Mouse (Mus musculus): Measurements from ENCODE around the gene Tbc1d2b.

Gene Tbc1d2b

GRCm38 (mm10) chr9:90272346-90272745, 1.7 kb upstream of the Tbc1d2b start:
- H3K36me3 ChIP-seq (ENCODE audit: control insufficient read depth, insufficient read depth, low read length, poor library complexity, severe bottlenecking), result no peaks in the 10 kb centered on the region
- DNase-seq (ENCODE audit: low read depth, low spot score), result no peak
- H3K27me3 ChIP-seq (ENCODE audit: control insufficient read depth, insufficient read depth, low read length, poor library complexity, severe bottlenecking), result no peaks in the 10 kb centered on the region

- Histone ChIP-seq H3K36me3 (ENCODE audit: control insufficient read depth, insufficient read depth, low read length, poor library complexity, severe bottlenecking) (no peaks in the 10 kb centered on the region), H3K27me3 (ENCODE audit: control insufficient read depth, insufficient read depth, low read length, poor library complexity, severe bottlenecking) (no peaks in the 10 kb centered on the region)
- no peak for DNase-seq (ENCODE audit: low read depth, low spot score)
Measured at GRCm38 (mm10) chr9:90271541-90272090, 1.0 kb upstream of the Tbc1d2b start.

- no peak for DNase-seq (ENCODE audit: low read depth, low spot score)
- H3K27me3 ChIP-seq (ENCODE audit: control insufficient read depth, insufficient read depth, low read length, poor library complexity, severe bottlenecking), result no peaks in the 10 kb centered on the region
- H3K36me3 ChIP-seq (ENCODE audit: control insufficient read depth, insufficient read depth, low read length, poor library complexity, severe bottlenecking), result no peaks in the 10 kb centered on the region
Measured at GRCm38 (mm10) chr9:90270944-90271295, 316 bp upstream of the Tbc1d2b start.

DNA sequence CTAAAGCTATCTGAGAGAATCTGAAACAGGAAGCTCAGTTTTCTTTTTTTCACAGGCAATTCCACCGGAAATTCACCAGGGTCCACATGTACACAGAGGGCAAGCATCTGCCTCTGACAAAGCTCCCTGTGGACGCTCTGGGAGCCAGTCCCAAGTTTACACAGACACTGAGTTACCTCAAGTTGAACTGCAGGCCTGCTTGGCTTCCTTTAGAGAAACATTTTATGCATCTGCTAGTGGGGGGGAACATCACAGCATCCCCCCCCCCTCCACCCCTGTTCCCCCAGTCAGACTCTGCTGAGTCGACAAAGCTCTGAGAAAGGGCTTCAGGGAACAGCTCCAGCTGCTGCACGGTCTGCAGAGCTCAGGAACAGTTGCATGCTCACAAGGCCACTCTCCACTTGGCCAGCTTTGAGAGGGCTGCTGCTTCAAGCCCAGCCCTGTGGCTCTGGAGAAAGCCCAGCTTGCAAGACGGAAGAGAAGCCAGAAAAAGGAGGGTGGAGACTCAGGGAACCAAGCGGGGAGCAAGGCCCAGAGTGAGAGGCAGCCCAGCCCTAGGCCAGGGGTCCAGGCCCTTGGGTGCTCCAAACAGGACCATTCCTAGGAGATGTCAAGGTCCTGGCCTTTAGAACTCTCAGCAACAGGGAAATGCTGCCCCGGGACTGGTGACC, 1.5 kb downstream of the Tbc1d2b start:
- no peak for DNase-seq (ENCODE audit: low read depth, low spot score)
- H3K27me3 ChIP-seq (ENCODE audit: control insufficient read depth, insufficient read depth, low read length, poor library complexity, severe bottlenecking), result no peaks in the 10 kb centered on the region

GRCm38 (mm10) chr9:90266926-90267325, 3.7 kb downstream of the Tbc1d2b start:
- DNase-seq (ENCODE audit: low read depth, low spot score), result no peak
- Histone ChIP-seq H3K27me3 (ENCODE audit: control insufficient read depth, insufficient read depth, low read length, poor library complexity, severe bottlenecking) (no peaks in the 10 kb centered on the region), H3K36me3 (ENCODE audit: control insufficient read depth, insufficient read depth, low read length, poor library complexity, severe bottlenecking) (no peaks in the 10 kb centered on the region)

More for the DNA sequence above, 1.5 kb downstream of the Tbc1d2b start:
- no peaks in the 10 kb centered on the region for H3K36me3 ChIP-seq (ENCODE audit: control insufficient read depth, insufficient read depth, low read length, poor library complexity, severe bottlenecking)

- no peaks in the 10 kb centered on the region for H3K36me3 ChIP-seq (ENCODE audit: control insufficient read depth, insufficient read depth, low read length, poor library complexity, severe bottlenecking)
- H3K27me3 ChIP-seq (ENCODE audit: control insufficient read depth, insufficient read depth, low read length, poor library complexity, severe bottlenecking), result no peaks in the 10 kb centered on the region
- no peak for DNase-seq (ENCODE audit: low read depth, low spot score)
Measured at GRCm38 (mm10) chr9:90266059-90266458, 4.5 kb downstream of the Tbc1d2b start.

- DNase-seq (ENCODE audit: low read depth, low spot score), result no peak
- no peaks in the 10 kb centered on the region for H3K36me3 ChIP-seq (ENCODE audit: control insufficient read depth, insufficient read depth, low read length, poor library complexity, severe bottlenecking)
- no peaks in the 10 kb centered on the region for H3K27me3 ChIP-seq (ENCODE audit: control insufficient read depth, insufficient read depth, low read length, poor library complexity, severe bottlenecking)
Measured at GRCm38 (mm10) chr9:90265322-90266039, 5.1 kb downstream of the Tbc1d2b start.

GRCm38 (mm10) chr9:90263340-90263679, 7.3 kb downstream of the Tbc1d2b start:
- DNase-seq (ENCODE audit: low read depth, low spot score), result no peak
- Histone ChIP-seq H3K27me3 (ENCODE audit: control insufficient read depth, insufficient read depth, low read length, poor library complexity, severe bottlenecking) (no peaks in the 10 kb centered on the region), H3K36me3 (ENCODE audit: control insufficient read depth, insufficient read depth, low read length, poor library complexity, severe bottlenecking) (no peaks in the 10 kb centered on the region)

DNA sequence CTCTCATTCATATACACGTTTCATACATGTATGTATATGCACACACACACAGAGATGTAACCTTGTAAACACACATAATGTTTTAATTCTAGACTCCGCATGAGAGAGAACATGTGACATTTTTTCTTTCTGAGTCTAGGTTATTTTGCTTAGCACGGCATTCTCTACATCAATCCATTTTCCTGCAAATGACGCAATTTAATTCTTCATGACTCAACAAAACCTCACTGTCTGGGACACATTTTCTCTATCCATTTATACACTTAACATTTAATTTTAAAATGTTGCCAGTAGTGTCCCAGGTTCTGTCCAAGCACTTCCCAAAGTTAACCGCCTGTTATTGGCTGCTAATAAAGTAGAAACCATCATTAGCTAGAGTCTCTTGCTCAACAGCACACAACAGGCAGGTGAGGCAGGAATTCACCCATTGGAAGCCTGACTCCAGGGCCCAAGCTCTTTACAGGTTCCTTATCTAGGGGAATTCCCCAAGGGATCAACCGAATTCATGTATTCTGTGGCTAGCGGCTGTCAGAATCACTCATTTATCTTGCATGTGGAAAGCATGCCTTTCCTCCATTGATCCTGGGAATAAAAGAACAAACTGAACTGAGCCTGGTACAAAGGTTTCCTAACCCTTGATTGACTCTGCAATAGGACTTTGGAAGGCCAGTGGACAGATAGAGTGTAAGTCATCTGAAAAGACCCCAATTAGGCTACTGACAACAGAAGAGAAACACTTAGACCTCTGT, 7.8 kb downstream of the Tbc1d2b start:
- H3K36me3 ChIP-seq (ENCODE audit: control insufficient read depth, insufficient read depth, low read length, poor library complexity, severe bottlenecking), result no peaks in the 10 kb centered on the region
- no peak for DNase-seq (ENCODE audit: low read depth, low spot score)
- no peaks in the 10 kb centered on the region for H3K27me3 ChIP-seq (ENCODE audit: control insufficient read depth, insufficient read depth, low read length, poor library complexity, severe bottlenecking)

GRCm38 (mm10) chr9:90262063-90262462, 8.5 kb downstream of the Tbc1d2b start:
- H3K27me3 ChIP-seq (ENCODE audit: control insufficient read depth, insufficient read depth, low read length, poor library complexity, severe bottlenecking), result no peaks in the 10 kb centered on the region
- DNase-seq (ENCODE audit: low read depth, low spot score), result no peak
- no peaks in the 10 kb centered on the region for H3K36me3 ChIP-seq (ENCODE audit: control insufficient read depth, insufficient read depth, low read length, poor library complexity, severe bottlenecking)

- DNase-seq (ENCODE audit: low read depth, low spot score), result no peak
- no peaks in the 10 kb centered on the region for H3K36me3 ChIP-seq (ENCODE audit: control insufficient read depth, insufficient read depth, low read length, poor library complexity, severe bottlenecking)
- no peaks in the 10 kb centered on the region for H3K27me3 ChIP-seq (ENCODE audit: control insufficient read depth, insufficient read depth, low read length, poor library complexity, severe bottlenecking)
Measured at GRCm38 (mm10) chr9:90260600-90261375, 9.8 kb downstream of the Tbc1d2b start.

GRCm38 (mm10) chr9:90260079-90260478, 10.5 kb downstream of the Tbc1d2b start:
- no peak for DNase-seq (ENCODE audit: low read depth, low spot score)
- Histone ChIP-seq H3K36me3 (ENCODE audit: control insufficient read depth, insufficient read depth, low read length, poor library complexity, severe bottlenecking) (no peaks in the 10 kb centered on the region), H3K27me3 (ENCODE audit: control insufficient read depth, insufficient read depth, low read length, poor library complexity, severe bottlenecking) (no peaks in the 10 kb centered on the region)

DNA sequence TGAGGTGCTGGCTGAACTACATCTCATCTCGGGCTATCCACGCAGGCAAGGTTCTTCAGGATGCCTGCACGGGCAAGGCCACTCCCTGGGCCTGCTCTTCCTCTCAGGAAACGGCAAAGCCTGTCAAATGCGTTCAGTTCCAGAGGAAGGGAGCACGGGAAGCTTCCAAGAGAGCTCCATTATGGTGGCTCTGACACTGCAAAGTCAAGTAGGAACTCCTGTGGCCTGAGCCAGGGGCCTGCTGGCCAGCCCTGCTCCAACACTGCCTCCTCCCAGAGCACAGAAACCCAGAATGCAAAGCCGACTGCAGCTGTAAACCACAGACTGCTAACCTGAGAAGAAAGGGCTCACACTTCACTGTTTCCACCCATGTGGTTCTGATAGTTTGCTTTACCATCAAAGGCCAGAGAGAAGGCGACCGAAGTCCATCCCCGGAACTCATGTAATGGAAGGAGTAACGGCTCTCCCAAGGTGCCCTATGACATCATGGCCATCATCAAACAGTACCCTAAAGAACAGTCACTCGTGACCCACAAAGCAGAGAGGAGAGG, 11.1 kb downstream of the Tbc1d2b start:
- DNase-seq (ENCODE audit: low read depth, low spot score), result no peak
- no peaks in the 10 kb centered on the region for H3K36me3 ChIP-seq (ENCODE audit: control insufficient read depth, insufficient read depth, low read length, poor library complexity, severe bottlenecking)
- H3K27me3 ChIP-seq (ENCODE audit: control insufficient read depth, insufficient read depth, low read length, poor library complexity, severe bottlenecking), result no peaks in the 10 kb centered on the region

- DNase-seq (ENCODE audit: low read depth, low spot score), result no peak
- no peaks in the 10 kb centered on the region for H3K36me3 ChIP-seq (ENCODE audit: control insufficient read depth, insufficient read depth, low read length, poor library complexity, severe bottlenecking)
- H3K27me3 ChIP-seq (ENCODE audit: control insufficient read depth, insufficient read depth, low read length, poor library complexity, severe bottlenecking), result no peaks in the 10 kb centered on the region
Measured at GRCm38 (mm10) chr9:90257754-90258531, 12.7 kb downstream of the Tbc1d2b start.

Data from splenic B cell, adult 2 months (primary cell).